Mouse (Mus musculus) intestine, embryonic 14.5 days (tissue): Measurements from ENCODE around the gene Hoxd1. TPM values are rescaled to one million over a fixed set of nuclear protein-coding genes. Genes with fewer than 3 reads are reported as not detected.
A peak's percentile ranks its signal among the peaks of the same experiment; 100 is the strongest.

ENCODE experiments used
- ATAC-seq: fragments of 200-750 bp; cut with Nextera tagmentation; replicated peaks from 2 replicates; pipeline ENCODE4 v1.8.0; 2017; ENCODE audit warnings: low read depth, moderate number of reproducible peaks, moderate TSS enrichment, moderate library complexity; ENCODE audit not compliant: low FRiP score, low TSS enrichment
- DNase-seq: peaks from one replicate; pipeline ENCODE4 v3.0.0-alpha.2; 2018; ENCODE audit warnings: low spot score
- H3K27ac ChIP-seq: fragments of 300-500 bp; sonication (generic); 2 replicates; pipeline ENCODE4 v1.5.1; 2014; ENCODE audit warnings: low read depth, mild to moderate bottlenecking, control low read depth
- H3K27me3 ChIP-seq: fragments of 300-500 bp; sonication (generic); replicated peaks from 2 replicates; pipeline ENCODE4 v1.6.1; 2014; ENCODE audit warnings: low read length, control low read depth; ENCODE audit not compliant: control insufficient read depth, insufficient read depth
- H3K36me3 ChIP-seq: fragments of 300-500 bp; sonication (generic); 2 replicates; pipeline ENCODE4 v1.6.1; 2014; ENCODE audit warnings: low read length, control low read depth; ENCODE audit not compliant: control insufficient read depth, insufficient read depth
- H3K4me1 ChIP-seq: fragments of 300-500 bp; sonication (generic); replicated peaks from 2 replicates; pipeline ENCODE4 v1.6.1; 2014; ENCODE audit warnings: low read length, control low read depth, mixed read lengths; ENCODE audit not compliant: control insufficient read depth, insufficient read depth
- H3K4me2 ChIP-seq: fragments of 300-500 bp; sonication (generic); 2 replicates; pipeline ENCODE4 v1.6.1; 2014; ENCODE audit warnings: low read length
- H3K4me3 ChIP-seq: fragments of 300-500 bp; sonication (generic); 2 replicates; pipeline ENCODE4 v1.5.1; 2014; ENCODE audit warnings: low read depth, low read length, control low read depth, mixed read lengths
- H3K9ac ChIP-seq: fragments of 300-500 bp; sonication (generic); 2 replicates; pipeline ENCODE4 v1.6.1; 2014; ENCODE audit warnings: mild to moderate bottlenecking, low read length
- H3K9me3 ChIP-seq: fragments of 300-500 bp; sonication (generic); 2 replicates; pipeline ENCODE4 v1.6.1; 2016; ENCODE audit warnings: low read length, control low read depth; ENCODE audit not compliant: control insufficient read depth
- WGBS: fragments of 180-500 bp; shearing (Covaris S2); extraction: QIAGEN DNeasy Blood & Tissue Kit; methylation state at CpG from one replicate; pipeline ENCODE4 v1.1.7; 2014; 5-methylcytosine and 5-hydroxymethylcytosine counted together
- polyA plus RNA-seq: library from polyadenylated mRNA; unstranded; fragments of >200 nt; fragmentation: Nextera tagmentation; extraction: Ambion mirVana; gene quantifications from 2 replicates; pipeline ENCODE4 v1.2.1, GENCODE M21; 2014

Hoxd1 gene
- polyA plus RNA-seq, 1 experiment from 2014 or later, result not detected

GRCm38 (mm10) chr2:74748436-74748995 lies 14.3 kb upstream of the Hoxd1 start:
- peaks cover 94% of the 10 kb centered on the region for H3K27me3 ChIP-seq
- H3K4me3 ChIP-seq, result peak overlapping the region; percentile 32; the same call in 1 of the 2 replicates
- peak overlapping the region; percentile 32; the same call in 1 of the 2 replicates for H3K9ac ChIP-seq
- H3K36me3 ChIP-seq, result no peaks in the 10 kb centered on the region
- H3K9me3 ChIP-seq, result no peaks in the 10 kb centered on the region
- no peak for ATAC-seq
- 0 out of 2 replicates have a peak, but pooled peaks cover 9% of the 10 kb centered on the region for H3K4me1 ChIP-seq
- DNase-seq, result peak; percentile 52
- H3K27ac ChIP-seq, result 0 out of 2 replicates have a peak overlapping the region, but pooled peaks have one; percentile 39
- WGBS, result 31% methylated on average over 9 of the region's 9 CpGs
- peak overlapping the region; percentile 13; the same call in 1 of the 2 replicates for H3K4me2 ChIP-seq

- peak overlapping the region; percentile 32 for H3K9ac ChIP-seq
These were observed 13.3 kb upstream of the Hoxd1 start for GRCm38 (mm10) chr2:74749337-74750121.

GRCm38 (mm10) chr2:74750731-74751250 lies 12.0 kb upstream of the Hoxd1 start:
- H3K4me2 ChIP-seq, result no peak overlapping the region
- no peak for ATAC-seq
- peaks cover 94% of the 10 kb centered on the region for H3K27me3 ChIP-seq
- WGBS, result 48% methylated on average over 5 of the region's 5 CpGs
- H3K36me3 ChIP-seq, result no peaks in the 10 kb centered on the region
- H3K9ac ChIP-seq, result no peak overlapping the region
- H3K4me3 ChIP-seq, result no peak overlapping the region
- H3K9me3 ChIP-seq, result no peaks in the 10 kb centered on the region
- H3K27ac ChIP-seq, result no peak overlapping the region
- 0 out of 2 replicates have a peak, but pooled peaks cover 9% of the 10 kb centered on the region for H3K4me1 ChIP-seq
- no peak for DNase-seq

More at GRCm38 (mm10) chr2:74749337-74750121, 13.3 kb upstream of the Hoxd1 start:
- no peaks in the 10 kb centered on the region for H3K9me3 ChIP-seq
- no peaks in the 10 kb centered on the region for H3K36me3 ChIP-seq
- ATAC-seq, result peak; percentile 67
- H3K4me2 ChIP-seq, result peak overlapping the region; percentile 56
- under 1% methylated on average over 47 of the region's 47 CpGs for WGBS
- peaks cover 96% of the 10 kb centered on the region for H3K27me3 ChIP-seq
- peak; percentile 78 for DNase-seq
- peak overlapping the region; percentile 32 for H3K4me3 ChIP-seq
- 0 out of 2 replicates have a peak, but pooled peaks cover 9% of the 10 kb centered on the region for H3K4me1 ChIP-seq
- peak overlapping the region; percentile 0; the same call in 1 of the 2 replicates for H3K27ac ChIP-seq

DNA sequence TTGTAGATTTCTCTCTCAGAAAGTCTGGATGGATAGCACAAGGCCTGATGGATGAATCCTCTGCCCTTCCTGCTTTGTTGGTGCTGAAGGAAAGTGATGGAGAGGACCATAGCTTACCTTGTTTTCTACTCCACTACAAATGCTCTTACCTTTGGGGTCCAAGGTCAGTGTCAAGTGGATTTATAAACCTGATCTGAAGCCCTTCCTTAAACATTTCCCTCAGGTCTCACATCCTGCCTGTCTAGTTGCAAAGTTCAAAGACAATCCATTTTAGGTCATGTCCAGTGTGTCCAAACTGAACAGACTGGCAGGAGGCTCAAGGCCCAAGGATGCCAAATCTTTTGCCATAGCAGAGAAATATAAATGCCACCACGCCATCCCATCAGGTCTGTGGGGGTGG lies 10.9 kb upstream of the Hoxd1 start:
- DNase-seq, result no peak
- 0 out of 2 replicates have a peak, but pooled peaks cover 9% of the 10 kb centered on the region for H3K4me1 ChIP-seq
- H3K4me3 ChIP-seq, result no peak overlapping the region
- 81% methylated on average over 1 of the region's 1 CpGs for WGBS
- H3K4me2 ChIP-seq, result no peak overlapping the region
- no peak for ATAC-seq
- peaks cover 84% of the 10 kb centered on the region for H3K27me3 ChIP-seq
- no peaks in the 10 kb centered on the region for H3K36me3 ChIP-seq
- H3K9ac ChIP-seq, result no peak overlapping the region
- no peaks in the 10 kb centered on the region for H3K9me3 ChIP-seq
- H3K27ac ChIP-seq, result no peak overlapping the region

DNA sequence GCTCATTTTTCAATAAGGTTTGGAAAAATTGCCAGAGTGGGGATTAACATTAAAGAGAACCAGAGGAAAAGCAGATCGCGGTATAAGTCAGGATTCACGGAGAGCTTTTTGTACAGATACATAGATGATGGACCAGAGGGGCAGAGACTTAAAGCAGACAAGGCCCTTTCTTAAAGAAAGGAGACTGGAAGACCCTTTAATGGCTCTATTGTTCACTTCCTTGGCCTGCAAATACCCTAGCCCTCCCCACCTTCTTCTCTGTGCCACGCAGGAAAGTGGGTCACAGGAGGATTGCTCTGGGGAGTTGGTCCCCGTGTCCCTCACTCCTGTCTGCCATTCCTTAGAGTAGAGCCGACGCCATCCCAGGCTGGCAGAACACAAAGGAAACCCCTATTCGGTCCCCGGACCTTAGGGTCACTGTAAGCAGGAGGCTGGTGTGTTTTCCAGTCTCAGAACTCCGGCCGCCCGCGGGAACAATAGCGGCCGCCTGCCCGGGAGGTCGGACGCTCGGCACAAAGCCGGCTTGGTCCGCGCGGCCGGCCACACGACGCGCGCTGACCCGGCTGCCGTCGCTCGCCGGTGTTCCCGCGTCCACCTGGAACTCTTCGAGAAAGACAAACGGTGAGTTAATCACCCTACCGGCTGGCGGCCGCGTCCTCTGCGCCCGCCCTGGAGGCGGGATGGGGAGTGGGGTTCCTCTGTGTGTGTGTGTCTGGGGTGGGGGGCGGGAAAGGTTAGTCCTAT lies 10.2 kb upstream of the Hoxd1 start:
- no peaks in the 10 kb centered on the region for H3K9me3 ChIP-seq
- H3K9ac ChIP-seq, result peak overlapping the region; percentile 39; the same call in 1 of the 2 replicates
- peaks cover 79% of the 10 kb centered on the region for H3K27me3 ChIP-seq
- H3K4me3 ChIP-seq, result peak overlapping the region; percentile 33
- ATAC-seq (peak; percentile 28; the same call in 1 of the 2 replicates), DNase-seq (peak; percentile 66)
- H3K4me2 ChIP-seq, result peak overlapping the region; percentile 61
- H3K27ac ChIP-seq, result 0 out of 2 replicates have a peak overlapping the region, but pooled peaks have one; percentile 16
- 0 out of 2 replicates have a peak, but pooled peaks cover 9% of the 10 kb centered on the region for H3K4me1 ChIP-seq
- WGBS, result 5% methylated on average over 45 of the region's 45 CpGs
- no peaks in the 10 kb centered on the region for H3K36me3 ChIP-seq

GRCm38 (mm10) chr2:74753175-74753523 lies 9.6 kb upstream of the Hoxd1 start:
- peak overlapping the region; percentile 33 for H3K4me3 ChIP-seq
- 4% methylated on average over 24 of the region's 25 CpGs for WGBS
- peak overlapping the region; percentile 61 for H3K4me2 ChIP-seq
- H3K27me3 ChIP-seq, result peaks cover 77% of the 10 kb centered on the region
- H3K4me1 ChIP-seq, result 0 out of 2 replicates have a peak, but pooled peaks cover 9% of the 10 kb centered on the region
- H3K36me3 ChIP-seq, result no peaks in the 10 kb centered on the region
- peak; percentile 75 for DNase-seq
- H3K27ac ChIP-seq, result no peak overlapping the region
- 0 out of 2 replicates have a peak overlapping the region, but pooled peaks have one; percentile 20 for H3K9ac ChIP-seq
- no peaks in the 10 kb centered on the region for H3K9me3 ChIP-seq
- no peak for ATAC-seq

- H3K36me3 ChIP-seq, result no peaks in the 10 kb centered on the region
- no peak overlapping the region for H3K27ac ChIP-seq
- H3K4me3 ChIP-seq, result no peak overlapping the region
- WGBS, result 39% methylated on average over 5 of the region's 5 CpGs
- no peak overlapping the region for H3K4me2 ChIP-seq
- H3K9ac ChIP-seq, result no peak overlapping the region
- DNase-seq (no peak), ATAC-seq (no peak)
- 0 out of 2 replicates have a peak, but pooled peaks cover 9% of the 10 kb centered on the region for H3K4me1 ChIP-seq
- H3K9me3 ChIP-seq, result no peaks in the 10 kb centered on the region
- peaks cover 78% of the 10 kb centered on the region for H3K27me3 ChIP-seq
These were observed 9.1 kb upstream of the Hoxd1 start for GRCm38 (mm10) chr2:74753711-74754110.

DNA sequence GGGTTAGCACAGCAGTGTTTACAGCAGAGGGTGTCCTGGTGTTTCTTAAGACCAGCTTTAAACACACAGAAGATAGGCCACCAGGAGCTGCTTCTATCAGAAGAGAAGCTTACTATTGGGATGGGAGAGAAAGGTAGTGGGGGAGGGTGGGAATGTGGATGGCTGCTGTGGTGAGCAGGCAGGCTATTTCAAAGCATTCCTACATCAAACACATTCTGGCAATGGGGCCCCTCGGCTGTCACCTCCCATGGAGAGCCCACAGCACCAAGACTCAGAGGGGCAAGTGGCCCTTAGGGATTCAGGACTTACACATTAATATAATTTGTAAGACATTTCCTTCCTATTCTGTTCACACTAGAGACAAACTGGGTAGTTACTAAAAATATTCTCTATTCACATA lies 2.6 kb upstream of the Hoxd1 start:
- H3K27me3 ChIP-seq, result peaks cover 73% of the 10 kb centered on the region
- no peak overlapping the region for H3K27ac ChIP-seq
- no peaks in the 10 kb centered on the region for H3K9me3 ChIP-seq
- no peaks in the 10 kb centered on the region for H3K36me3 ChIP-seq
- H3K4me2 ChIP-seq, result no peak overlapping the region
- H3K9ac ChIP-seq, result no peak overlapping the region
- H3K4me3 ChIP-seq, result no peak overlapping the region
- ATAC-seq (no peak), DNase-seq (peak; percentile 50)
- H3K4me1 ChIP-seq, result peaks cover 16% of the 10 kb centered on the region
- WGBS, result 0% methylated on average over 1 of the region's 1 CpGs
